Mouse (Mus musculus): ENCODE measurements at regions not wholly inside any gene's neighbourhood (a gene's known extent, or its start where the extent isn't known, plus 50 kb on each side); places are given as distances from the start of the nearest gene placed in this dataset.

DNA sequence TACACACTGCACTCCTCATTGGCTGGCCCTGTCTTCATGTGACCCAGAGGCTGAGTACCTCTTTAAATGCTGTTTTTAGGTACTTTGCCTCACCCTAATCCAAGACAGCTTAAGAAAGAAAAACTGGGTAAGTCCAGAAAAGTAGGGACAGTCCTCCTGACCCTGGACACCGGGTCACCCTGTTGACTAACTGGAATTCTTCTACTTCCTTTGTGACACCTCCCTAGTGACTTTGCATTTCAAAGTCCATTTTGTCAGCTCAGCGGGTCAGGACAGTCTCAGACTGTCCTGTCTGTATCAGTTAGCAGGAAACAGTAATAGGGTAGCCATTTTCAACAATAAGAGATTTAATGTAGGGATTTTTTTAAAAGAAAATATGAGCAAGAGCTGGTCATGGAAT, 180.8 kb downstream of the Rplp1 start:
- WGBS: 68% methylated on average over 2 of the region's 2 CpGs
- no peaks in the 10 kb centered on the region for H3K9me3 ChIP-seq (replicated peaks; ENCODE audit: control insufficient read depth, low read length, poor library complexity, severe bottlenecking)
- no peaks in the 10 kb centered on the region for H3K27me3 ChIP-seq (ENCODE audit: control insufficient read depth, insufficient read depth, low read depth, low read length)
- no peak for ATAC-seq
- no peak overlapping the region for H3K4me2 ChIP-seq (ENCODE audit: low read length)
- H3K27ac ChIP-seq (ENCODE audit: low read length): no peak overlapping the region
- no peak overlapping the region for H3K4me3 ChIP-seq (ENCODE audit: low read depth, low read length)
- no peaks in the 10 kb centered on the region for H3K36me3 ChIP-seq (ENCODE audit: control insufficient read depth, insufficient read depth, low read length)
- H3K9ac ChIP-seq (ENCODE audit: low read depth, low read length): no peak overlapping the region
- H3K4me1 ChIP-seq (ENCODE audit: control insufficient read depth, insufficient read depth, low read length): no peaks in the 10 kb centered on the region

DNA sequence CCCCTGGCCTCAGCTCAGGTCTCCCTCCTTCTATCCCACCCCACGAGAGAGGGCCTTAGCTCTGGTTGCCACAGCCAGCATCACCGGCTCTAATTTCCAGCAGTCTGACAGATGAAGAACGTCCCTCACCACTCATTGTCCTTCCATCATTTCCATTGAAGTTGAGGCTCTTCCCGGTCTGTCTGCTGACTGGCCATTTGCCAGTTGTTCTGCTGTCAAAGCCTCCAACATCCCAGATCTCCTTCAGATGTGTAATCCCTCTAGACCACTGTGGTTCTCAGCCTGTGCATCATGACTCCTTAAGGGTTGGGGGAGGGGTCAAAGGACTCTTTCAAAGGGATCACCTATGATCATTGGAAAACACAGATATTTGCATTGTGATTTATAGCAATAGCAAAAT, 181.6 kb downstream of the Rplp1 start:
- Histone ChIP-seq H3K36me3 (ENCODE audit: control insufficient read depth, insufficient read depth, low read length) (no peaks in the 10 kb centered on the region), H3K4me1 (ENCODE audit: control insufficient read depth, insufficient read depth, low read length) (no peaks in the 10 kb centered on the region), H3K27me3 (ENCODE audit: control insufficient read depth, insufficient read depth, low read depth, low read length) (no peaks in the 10 kb centered on the region), H3K4me3 (ENCODE audit: low read depth, low read length) (no peak overlapping the region), H3K9ac (ENCODE audit: low read depth, low read length) (no peak overlapping the region), H3K27ac (ENCODE audit: low read length) (no peak overlapping the region), H3K4me2 (ENCODE audit: low read length) (no peak overlapping the region), H3K9me3 (replicated peaks; ENCODE audit: control insufficient read depth, low read length, poor library complexity, severe bottlenecking) (no peaks in the 10 kb centered on the region)
- no peak for ATAC-seq
- WGBS: 79% methylated on average over 4 of the region's 4 CpGs

DNA sequence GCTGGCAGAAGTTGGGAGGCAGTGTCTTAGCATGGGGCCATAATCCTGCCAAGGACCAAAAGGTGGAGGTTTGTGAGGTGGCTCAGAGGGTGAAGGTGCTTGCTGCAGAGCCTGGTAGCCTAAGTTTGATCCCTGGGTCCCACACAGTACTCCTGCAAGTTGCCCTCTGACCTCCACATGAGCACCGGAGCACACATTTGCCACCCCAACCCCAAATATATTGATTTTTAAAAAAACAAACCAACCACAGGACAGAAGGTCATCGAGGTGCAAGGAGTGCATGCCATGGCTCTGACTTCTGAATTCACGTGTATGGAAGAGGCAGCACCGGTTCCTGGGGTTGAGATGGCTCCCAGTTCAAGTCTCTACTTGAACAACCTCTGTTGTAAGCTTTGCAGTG, 186.2 kb downstream of the Rplp1 start:
- WGBS: 88% methylated on average over 4 of the region's 4 CpGs
- no peak for ATAC-seq

DNA sequence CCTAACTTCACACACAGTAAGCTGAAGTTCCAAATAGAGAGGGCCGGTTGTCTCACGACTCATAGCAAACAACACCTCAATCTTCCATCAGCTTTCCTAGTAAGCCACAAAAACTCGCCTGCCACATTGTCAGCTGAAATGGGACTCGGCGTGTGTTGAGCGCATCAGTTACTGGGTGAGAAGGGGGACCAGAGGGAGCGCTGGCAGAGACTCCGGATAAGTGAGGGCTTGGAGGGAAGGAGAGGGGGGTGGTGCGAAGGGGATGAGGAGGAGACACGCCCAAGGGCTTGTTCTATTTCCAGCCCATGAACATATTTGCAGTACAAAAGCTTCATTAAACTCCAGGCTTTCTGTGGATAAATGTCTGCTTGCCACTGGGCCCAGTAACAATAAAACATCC, 186.7 kb downstream of the Rplp1 start:
- Histone ChIP-seq H3K9me3 (replicated peaks; ENCODE audit: control insufficient read depth, low read length, poor library complexity, severe bottlenecking) (no peaks in the 10 kb centered on the region), H3K4me3 (ENCODE audit: low read depth, low read length) (no peak overlapping the region), H3K27ac (ENCODE audit: low read length) (no peak overlapping the region), H3K4me2 (ENCODE audit: low read length) (no peak overlapping the region), H3K36me3 (ENCODE audit: control insufficient read depth, insufficient read depth, low read length) (no peaks in the 10 kb centered on the region), H3K9ac (ENCODE audit: low read depth, low read length) (no peak overlapping the region), H3K27me3 (ENCODE audit: control insufficient read depth, insufficient read depth, low read depth, low read length) (no peaks in the 10 kb centered on the region), H3K4me1 (ENCODE audit: control insufficient read depth, insufficient read depth, low read length) (no peaks in the 10 kb centered on the region)
- 72% methylated on average over 10 of the region's 10 CpGs for WGBS
- no peak for ATAC-seq

More for the DNA sequence above, 186.2 kb downstream of the Rplp1 start:
- Histone ChIP-seq H3K4me2 (ENCODE audit: low read length) (no peak overlapping the region), H3K9ac (ENCODE audit: low read depth, low read length) (no peak overlapping the region), H3K36me3 (ENCODE audit: control insufficient read depth, insufficient read depth, low read length) (no peaks in the 10 kb centered on the region), H3K4me1 (ENCODE audit: control insufficient read depth, insufficient read depth, low read length) (no peaks in the 10 kb centered on the region), H3K27ac (ENCODE audit: low read length) (no peak overlapping the region), H3K9me3 (replicated peaks; ENCODE audit: control insufficient read depth, low read length, poor library complexity, severe bottlenecking) (no peaks in the 10 kb centered on the region), H3K27me3 (ENCODE audit: control insufficient read depth, insufficient read depth, low read depth, low read length) (no peaks in the 10 kb centered on the region), H3K4me3 (ENCODE audit: low read depth, low read length) (no peak overlapping the region)

DNA sequence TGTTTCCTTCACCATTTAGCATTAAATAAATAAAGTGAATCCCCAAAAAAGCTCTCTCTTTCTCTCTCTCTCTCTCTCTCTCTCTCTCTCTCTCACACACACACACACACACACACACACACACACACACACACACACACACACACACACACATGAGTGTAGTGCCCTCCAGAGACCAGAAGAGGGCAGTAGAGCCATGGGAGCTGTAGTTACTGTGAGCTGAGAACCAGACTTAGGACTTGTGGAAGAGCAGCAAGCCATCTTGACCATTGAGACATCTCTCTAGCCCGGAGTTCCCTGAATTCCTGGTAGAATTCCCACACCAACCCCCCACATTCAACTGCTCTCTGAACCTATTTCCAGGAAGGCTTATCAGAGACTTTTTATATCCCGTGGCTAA, 190.3 kb downstream of the Rplp1 start:
- no peak for ATAC-seq
- Histone ChIP-seq H3K9ac (ENCODE audit: low read depth, low read length) (no peak overlapping the region), H3K27me3 (ENCODE audit: control insufficient read depth, insufficient read depth, low read depth, low read length) (no peaks in the 10 kb centered on the region), H3K4me3 (ENCODE audit: low read depth, low read length) (no peak overlapping the region), H3K27ac (ENCODE audit: low read length) (no peak overlapping the region), H3K36me3 (ENCODE audit: control insufficient read depth, insufficient read depth, low read length) (no peaks in the 10 kb centered on the region), H3K9me3 (replicated peaks; ENCODE audit: control insufficient read depth, low read length, poor library complexity, severe bottlenecking) (no peaks in the 10 kb centered on the region), H3K4me1 (ENCODE audit: control insufficient read depth, insufficient read depth, low read length) (peaks cover 14% of the 10 kb centered on the region), H3K4me2 (ENCODE audit: low read length) (no peak overlapping the region)
- 96% methylated on average over 2 of the region's 2 CpGs for WGBS

DNA sequence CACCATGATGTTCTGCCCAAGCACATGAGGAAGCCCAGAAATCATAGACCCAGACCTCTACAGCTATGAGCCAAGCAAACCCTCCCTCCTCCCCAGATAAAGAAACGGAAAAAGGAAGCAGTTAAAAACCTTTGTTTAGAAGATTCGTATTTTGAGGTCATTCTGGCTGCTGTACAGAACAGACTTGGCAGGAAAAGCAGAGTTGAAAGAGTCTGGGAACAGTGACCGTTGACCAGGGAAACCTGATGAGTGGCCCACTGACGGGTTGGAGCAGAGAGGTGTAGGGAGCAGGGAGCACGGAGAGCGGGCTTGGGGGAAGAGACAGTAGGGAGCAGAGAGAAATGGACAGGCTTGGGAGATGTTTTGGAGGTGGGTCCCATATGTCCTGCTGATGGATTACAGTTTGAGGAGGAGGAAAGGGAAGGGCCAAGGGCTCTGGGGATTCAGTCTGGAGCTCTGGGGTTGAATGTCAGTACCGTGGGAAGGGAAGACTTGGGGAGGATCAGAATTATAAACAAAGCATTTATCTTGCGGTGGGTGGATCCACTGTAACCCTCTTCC, 191.2 kb downstream of the Rplp1 start:
- no peak overlapping the region for H3K4me2 ChIP-seq (ENCODE audit: low read length)
- no peak for ATAC-seq
- no peaks in the 10 kb centered on the region for H3K27me3 ChIP-seq (ENCODE audit: control insufficient read depth, insufficient read depth, low read depth, low read length)
- H3K4me3 ChIP-seq (ENCODE audit: low read depth, low read length): no peak overlapping the region
- H3K9me3 ChIP-seq (replicated peaks; ENCODE audit: control insufficient read depth, low read length, poor library complexity, severe bottlenecking): no peaks in the 10 kb centered on the region
- no peak overlapping the region for H3K9ac ChIP-seq (ENCODE audit: low read depth, low read length)
- no peak overlapping the region for H3K27ac ChIP-seq (ENCODE audit: low read length)
- no peaks in the 10 kb centered on the region for H3K36me3 ChIP-seq (ENCODE audit: control insufficient read depth, insufficient read depth, low read length)
- peaks cover 14% of the 10 kb centered on the region for H3K4me1 ChIP-seq (ENCODE audit: control insufficient read depth, insufficient read depth, low read length)
- WGBS: 83% methylated on average over 8 of the region's 8 CpGs

DNA sequence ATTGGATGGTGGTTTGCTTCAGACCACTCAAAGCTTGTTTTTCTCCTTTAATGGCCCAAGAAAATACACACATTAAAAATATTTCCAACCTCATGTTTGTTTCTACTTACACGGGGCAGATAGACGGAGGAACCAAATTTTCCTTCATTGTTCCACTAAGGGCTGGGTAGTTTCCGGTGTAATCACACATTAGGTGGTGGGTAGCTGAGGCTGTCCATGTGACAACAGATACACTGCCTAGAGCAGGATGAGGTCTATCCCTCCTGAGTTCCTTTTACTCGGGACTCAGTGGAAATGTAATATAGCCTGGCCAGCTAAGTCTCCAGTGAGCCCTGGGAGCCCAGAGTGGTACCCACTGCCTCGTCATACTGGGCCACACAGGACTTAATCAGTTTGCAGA, 192.5 kb downstream of the Rplp1 start:
- H3K27me3 ChIP-seq (ENCODE audit: control insufficient read depth, insufficient read depth, low read depth, low read length): no peaks in the 10 kb centered on the region
- WGBS: 94% methylated on average over 5 of the region's 5 CpGs
- H3K9ac ChIP-seq (ENCODE audit: low read depth, low read length): no peak overlapping the region
- peaks cover 15% of the 10 kb centered on the region for H3K4me1 ChIP-seq (ENCODE audit: control insufficient read depth, insufficient read depth, low read length)
- no peaks in the 10 kb centered on the region for H3K36me3 ChIP-seq (ENCODE audit: control insufficient read depth, insufficient read depth, low read length)
- no peaks in the 10 kb centered on the region for H3K9me3 ChIP-seq (replicated peaks; ENCODE audit: control insufficient read depth, low read length, poor library complexity, severe bottlenecking)
- no peak overlapping the region for H3K27ac ChIP-seq (ENCODE audit: low read length)
- H3K4me3 ChIP-seq (ENCODE audit: low read depth, low read length): no peak overlapping the region
- ATAC-seq: no peak
- no peak overlapping the region for H3K4me2 ChIP-seq (ENCODE audit: low read length)

DNA sequence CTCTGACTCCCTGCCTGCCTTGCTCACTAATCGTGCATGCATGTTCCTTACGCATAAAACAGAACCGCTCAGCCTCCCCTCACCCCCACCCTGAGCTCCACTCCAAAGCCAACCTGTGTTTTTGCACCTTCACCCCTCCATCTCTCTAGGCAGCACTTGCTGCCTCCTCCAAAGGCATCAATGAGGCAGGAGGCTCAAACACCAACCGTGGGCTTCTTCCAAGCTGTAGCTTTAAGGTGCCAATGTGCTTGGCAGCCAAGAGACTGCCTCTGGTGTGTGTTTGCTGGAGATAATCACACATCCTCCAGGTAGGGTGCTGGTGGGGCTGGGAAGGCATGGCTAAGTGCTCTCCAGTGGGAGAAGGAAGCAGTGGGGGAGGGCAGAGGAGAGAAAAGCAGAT, 193.3 kb downstream of the Rplp1 start:
- Histone ChIP-seq H3K27me3 (ENCODE audit: control insufficient read depth, insufficient read depth, low read depth, low read length) (no peaks in the 10 kb centered on the region), H3K4me3 (ENCODE audit: low read depth, low read length) (no peak overlapping the region), H3K9me3 (replicated peaks; ENCODE audit: control insufficient read depth, low read length, poor library complexity, severe bottlenecking) (no peaks in the 10 kb centered on the region), H3K9ac (ENCODE audit: low read depth, low read length) (no peak overlapping the region), H3K36me3 (ENCODE audit: control insufficient read depth, insufficient read depth, low read length) (no peaks in the 10 kb centered on the region), H3K4me1 (ENCODE audit: control insufficient read depth, insufficient read depth, low read length) (peaks cover 16% of the 10 kb centered on the region), H3K27ac (ENCODE audit: low read length) (peak overlapping the region; percentile 43; the same call in 1 of the 2 replicates), H3K4me2 (ENCODE audit: low read length) (no peak overlapping the region)
- no peak for ATAC-seq
- 25% methylated on average over 4 of the region's 4 CpGs for WGBS

DNA sequence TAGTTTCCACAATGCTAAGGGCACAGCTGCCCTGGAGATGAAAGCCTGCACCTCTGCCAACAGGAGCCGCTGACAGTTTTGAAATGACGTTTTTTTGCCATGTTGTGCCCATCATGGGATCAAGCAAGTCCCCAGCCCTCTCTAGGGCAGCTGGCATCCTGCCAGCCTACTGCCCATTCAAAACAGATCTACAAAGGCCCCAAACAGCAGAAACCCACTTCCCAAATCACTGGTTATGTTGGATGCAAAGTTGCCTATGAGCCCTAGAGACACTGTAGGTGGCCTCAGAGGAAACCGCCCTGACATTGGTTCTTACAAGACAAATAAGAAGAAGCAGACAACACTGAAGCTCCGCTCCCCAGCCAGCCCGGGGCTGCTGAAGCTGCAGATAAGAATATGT, 194.1 kb downstream of the Rplp1 start:
- no peak overlapping the region for H3K4me2 ChIP-seq (ENCODE audit: low read length)
- H3K36me3 ChIP-seq (ENCODE audit: control insufficient read depth, insufficient read depth, low read length): no peaks in the 10 kb centered on the region
- H3K9me3 ChIP-seq (replicated peaks; ENCODE audit: control insufficient read depth, low read length, poor library complexity, severe bottlenecking): no peaks in the 10 kb centered on the region
- H3K4me1 ChIP-seq (ENCODE audit: control insufficient read depth, insufficient read depth, low read length): peaks cover 16% of the 10 kb centered on the region
- no peak overlapping the region for H3K4me3 ChIP-seq (ENCODE audit: low read depth, low read length)
- no peaks in the 10 kb centered on the region for H3K27me3 ChIP-seq (ENCODE audit: control insufficient read depth, insufficient read depth, low read depth, low read length)
- 29% methylated on average over 5 of the region's 5 CpGs for WGBS
- ATAC-seq: no peak
- H3K9ac ChIP-seq (ENCODE audit: low read depth, low read length): peak overlapping the region; percentile 24; the same call in 1 of the 2 replicates
- H3K27ac ChIP-seq (ENCODE audit: low read length): peak overlapping the region; percentile 34; the same call in 1 of the 2 replicates
